Mouse (Mus musculus): Measurements from ENCODE around the gene Sfxn5.

DNA sequence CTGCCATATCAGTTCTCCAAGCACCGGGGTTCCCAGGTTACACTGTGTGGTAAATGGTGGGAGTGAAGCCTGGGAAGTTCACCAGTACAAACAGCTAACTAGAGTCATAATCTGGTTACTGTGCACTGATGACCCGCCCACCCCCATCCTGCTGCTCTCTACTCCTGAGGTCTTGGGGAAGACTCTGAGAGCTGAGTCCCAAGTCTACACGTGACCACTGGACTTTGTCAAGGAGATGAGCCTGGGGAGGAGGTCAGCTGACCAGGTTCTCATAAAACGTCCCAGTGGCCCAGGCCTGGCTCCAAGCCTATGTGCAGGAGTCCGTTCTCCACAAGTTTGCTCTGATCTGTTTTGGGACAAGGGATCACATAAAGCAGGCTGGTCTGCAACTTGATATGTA, 27.1 kb upstream of the Sfxn5 start:
- no peak for TF ChIP-seq CTCF (IDR thresholded peaks at IDR 0.05)
- no peak for TF ChIP-seq EP300 (IDR thresholded peaks at IDR 0.05)
